Mouse (Mus musculus) cortical plate, adult 2 months (tissue): ENCODE results near the gene Tbxas1. TPM values are rescaled to one million over a fixed set of nuclear protein-coding genes. Genes with fewer than 3 reads are reported as not detected.
A peak's percentile ranks its signal among the peaks of the same experiment; 100 is the strongest.

ENCODE experiments used
- H3K27ac ChIP-seq: fragments of 200-500 bp; 2 replicates; pipeline ENCODE4 v1.5.1; 2012; ENCODE audit warnings: low read length, control low read depth, inconsistent platforms; ENCODE audit not compliant: insufficient read depth
- H3K4me1 ChIP-seq: fragments of 200-500 bp; 2 replicates; pipeline ENCODE4 v1.6.1; 2011; ENCODE audit warnings: low read length; ENCODE audit not compliant: control insufficient read depth, insufficient read depth
- H3K4me3 ChIP-seq: fragments of 200-500 bp; 2 replicates; pipeline ENCODE4 v1.5.1; 2011; ENCODE audit warnings: mild to moderate bottlenecking, low read length, control low read depth; ENCODE audit not compliant: insufficient read depth
- CTCF ChIP-seq: fragments of 200-500 bp; IDR thresholded peaks from 2 replicates; pipeline ENCODE4 v1.5.1; 2011; ENCODE audit warnings: mild to moderate bottlenecking, control low read depth, low read length; ENCODE audit not compliant: insufficient read depth; ENCODE audit errors: extremely low read depth
- POLR2A ChIP-seq: fragments of 200-500 bp; IDR thresholded peaks from 2 replicates; pipeline ENCODE4 v1.6.1; 2011; ENCODE audit warnings: mild to moderate bottlenecking, low read length, control low read depth; ENCODE audit not compliant: insufficient read depth; ENCODE audit errors: extremely low read depth
- polyA plus RNA-seq: library from polyadenylated mRNA; depleted of rRNA; stranded (reverse); fragments of >200 nt; gene quantifications from 2 replicates; pipeline ENCODE4 v1.2.3, GENCODE M21; 2012; rRNA removed

Tbxas1 gene
- polyA plus RNA-seq, result 2.7 and 3.0 TPM in 2 replicates

GRCm38 (mm10) chr6:38875258-38876070 is at the start of gene Tbxas1:
Gene Tbxas1, plus strand, starts transcription at chr6:38875404.
- H3K27ac ChIP-seq, result peak within 1 kb of the TSS; percentile 88
- H3K4me1 ChIP-seq, result no peaks in the 10 kb centered on the region; the same call in none of the 2 replicates
- TF ChIP-seq CTCF (no peak), POLR2A (no peak)
- H3K4me3 ChIP-seq, result peak within 1 kb of the TSS; percentile 68

- Histone ChIP-seq H3K4me3 (no peak overlapping the region), H3K4me1 (no peaks in the 10 kb centered on the region; the same call in 1 of the 2 replicates), H3K27ac (no peak overlapping the region)
- no peak for TF ChIP-seq CTCF
- TF ChIP-seq POLR2A, result no peak
Observed at GRCm38 (mm10) chr6:38825886-38826285, 49.3 kb upstream of the Tbxas1 start.

GRCm38 (mm10) chr6:38826857-38827256 is 48.3 kb upstream of the Tbxas1 start:
- H3K4me3 ChIP-seq, result no peak overlapping the region
- no peaks in the 10 kb centered on the region; the same call in 1 of the 2 replicates for H3K4me1 ChIP-seq
- no peak for TF ChIP-seq CTCF
- TF ChIP-seq POLR2A, result no peak
- H3K27ac ChIP-seq, result no peak overlapping the region

- H3K27ac ChIP-seq, result no peak overlapping the region
Observed at GRCm38 (mm10) chr6:38827435-38827834, 47.8 kb upstream of the Tbxas1 start.

DNA sequence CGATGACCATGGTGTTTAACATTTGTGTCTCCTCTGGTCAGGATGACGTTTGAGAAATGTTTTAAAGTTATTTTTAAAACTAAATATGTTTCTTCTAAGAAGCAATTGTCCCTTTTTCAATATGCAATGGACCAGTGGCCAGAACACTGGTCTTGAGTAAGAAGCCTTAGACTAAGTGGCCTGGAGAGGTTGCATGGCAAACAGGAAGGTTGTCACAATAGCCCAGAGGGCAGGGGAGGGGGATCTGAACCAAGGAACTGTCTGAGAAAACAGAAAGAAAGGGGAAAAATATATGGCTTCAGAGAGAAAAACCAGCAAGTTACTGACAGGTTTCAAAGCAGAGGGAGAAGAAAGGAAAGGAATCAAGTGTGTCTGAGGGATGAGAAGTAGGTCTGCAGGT is 47.0 kb upstream of the Tbxas1 start:
- H3K4me1 ChIP-seq, result no peaks in the 10 kb centered on the region; the same call in 1 of the 2 replicates
- H3K27ac ChIP-seq, result no peak overlapping the region
- no peak for TF ChIP-seq CTCF
- no peak for TF ChIP-seq POLR2A
- no peak overlapping the region for H3K4me3 ChIP-seq

More at GRCm38 (mm10) chr6:38827435-38827834, 47.8 kb upstream of the Tbxas1 start:
- no peak for TF ChIP-seq CTCF
- no peak for TF ChIP-seq POLR2A
- H3K4me3 ChIP-seq, result no peak overlapping the region
- H3K4me1 ChIP-seq, result no peaks in the 10 kb centered on the region; the same call in 1 of the 2 replicates

- TF ChIP-seq CTCF (no peak), POLR2A (no peak)
- Histone ChIP-seq H3K4me3 (no peak overlapping the region), H3K27ac (no peak overlapping the region), H3K4me1 (no peaks in the 10 kb centered on the region; the same call in 1 of the 2 replicates)
Observed at GRCm38 (mm10) chr6:38829452-38829851, 45.8 kb upstream of the Tbxas1 start.

GRCm38 (mm10) chr6:38833721-38834120 is 41.5 kb upstream of the Tbxas1 start:
- Histone ChIP-seq H3K4me3 (no peak overlapping the region), H3K4me1 (peaks cover 2% of the 10 kb centered on the region; the same call in 1 of the 2 replicates), H3K27ac (no peak overlapping the region)
- TF ChIP-seq CTCF (no peak), POLR2A (no peak)

DNA sequence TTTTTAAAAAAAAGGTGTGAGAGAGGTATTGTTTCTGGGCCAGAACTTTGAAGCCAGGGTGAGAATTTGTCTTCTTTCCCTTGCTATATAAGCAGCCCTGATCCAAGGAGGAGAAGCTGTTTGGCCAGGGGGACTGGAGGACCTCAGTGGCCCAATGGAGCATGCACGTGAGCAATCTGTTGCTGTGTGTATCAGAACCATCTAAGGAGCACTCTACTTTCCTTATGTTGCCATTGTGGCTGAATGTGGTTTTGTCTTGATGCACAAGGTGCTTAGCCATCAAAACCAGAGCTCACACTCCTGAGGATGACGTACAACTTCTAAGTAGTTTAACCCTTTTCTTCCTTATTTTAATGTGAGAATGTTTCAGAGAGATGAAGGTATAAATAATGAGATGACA is 40.5 kb upstream of the Tbxas1 start:
- no peak overlapping the region for H3K27ac ChIP-seq
- no peak for TF ChIP-seq CTCF
- TF ChIP-seq POLR2A, result no peak
- H3K4me3 ChIP-seq, result no peak overlapping the region
- peaks cover 2% of the 10 kb centered on the region; the same call in 1 of the 2 replicates for H3K4me1 ChIP-seq

GRCm38 (mm10) chr6:38835217-38835616 is 40.0 kb upstream of the Tbxas1 start:
- TF ChIP-seq POLR2A, result no peak
- TF ChIP-seq CTCF, result no peak
- H3K27ac ChIP-seq, result no peak overlapping the region
- H3K4me1 ChIP-seq, result peaks cover 2% of the 10 kb centered on the region; the same call in 1 of the 2 replicates
- no peak overlapping the region for H3K4me3 ChIP-seq

GRCm38 (mm10) chr6:38838061-38838460 is 37.1 kb upstream of the Tbxas1 start:
- Histone ChIP-seq H3K27ac (peak overlapping the region; percentile 18; the same call in 1 of the 2 replicates), H3K4me3 (no peak overlapping the region), H3K4me1 (peaks cover 2% of the 10 kb centered on the region; the same call in 1 of the 2 replicates)
- TF ChIP-seq CTCF (no peak), POLR2A (no peak)
